8 mouse cellular contexts compared by ENCODE assay signal in genomic region chr16:4214631-4215240, GRCm38 (mm10). TPM values are rescaled to one million over a fixed set of nuclear protein-coding genes. Genes with fewer than 3 reads are reported as not detected.
DNase-seq lines count a peak whose midpoint lies in the region; ATAC-seq and TF ChIP-seq lines count a peak whose summit lies in the region.

No protein-coding gene starts in this region.

- peaks cover 5% of the 10 kb centered on the region for H3K4me1 ChIP-seq in thymus, adult 2 months (replicated peaks; ENCODE audit: control insufficient read depth, insufficient read depth, low read length)
- H3K4me1 ChIP-seq in limb, embryonic 11.5 days (ENCODE audit: control insufficient read depth, insufficient read depth, low read length) = peaks cover 4% of the 10 kb centered on the region; the same call in 1 of the 2 replicates

- H3K27me3 ChIP-seq in thymus, adult 2 months (ENCODE audit: control insufficient read depth, insufficient read depth, low read length) = no peaks in the 10 kb centered on the region
- H3K27me3 ChIP-seq in limb, embryonic 11.5 days (ENCODE audit: control insufficient read depth, insufficient read depth, low read length) = 0 out of 2 replicates have a peak, but pooled peaks cover 2% of the 10 kb centered on the region

- 80% methylated on average over 10 of the region's 10 CpGs for whole genome bisulfite sequencing in thymus, adult 2 months
- 42% methylated on average over 10 of the region's 10 CpGs for WGBS in limb, embryonic 11.5 days

- H3K36me3 ChIP-seq in thymus, adult 2 months (ENCODE audit: control insufficient read depth, insufficient read depth, low read length) = no peaks in the 10 kb centered on the region
- no peaks in the 10 kb centered on the region for H3K36me3 ChIP-seq in limb, embryonic 11.5 days (ENCODE audit: control insufficient read depth, insufficient read depth, low read length)

- no peak overlapping the region for H3K27ac ChIP-seq in thymus, adult 2 months (ENCODE audit: control insufficient read depth, insufficient read depth, low read length)
- no peak overlapping the region for H3K27ac ChIP-seq in limb, embryonic 11.5 days (replicated peaks; ENCODE audit: low read depth, low read length)

- H3K4me3 ChIP-seq in thymus, adult 2 months (ENCODE audit: control insufficient read depth, insufficient read depth, low read length) = peak overlapping the region; percentile 68
- peak overlapping the region; percentile 93 for H3K4me3 ChIP-seq in limb, embryonic 11.5 days (ENCODE audit: low read depth, low read length)

- TF ChIP-seq POLR2A in thymus, adult 2 months (IDR thresholded peaks at IDR 0.05; ENCODE audit: control insufficient read depth, extremely low read depth, insufficient read depth, low read length, poor library complexity) = no peak

- peak; percentile 16 for DNase-seq in gastrocnemius, adult 18-20 months (ENCODE audit: low spot score)
- DNase-seq in gastrocnemius, postnatal 10 days = no peak
- no peak for DNase-seq in thymus, adult 2 months
- no peak for DNase-seq in thymus, postnatal 4 days
- peak; percentile 22 for DNase-seq in limb, embryonic 11.5 days (ENCODE audit: low spot score)
- DNase-seq in skeletal muscle tissue, adult 2 months (ENCODE audit: low read depth, low spot score) = peak; percentile 32
- no peak for DNase-seq in gastrocnemius, postnatal 4 days (ENCODE audit: low spot score in 2 of 2)
- DNase-seq in c-Kit-positive CD71-positive TER-119-positive erythroid progenitor cells, embryonic 14.5 days (ENCODE audit: low spot score) = no peak

- peak overlapping the region; percentile 98 for H3K9ac ChIP-seq in limb, embryonic 11.5 days (ENCODE audit: low read length)

- peak; percentile 14; the same call in 1 of the 2 replicates for ATAC-seq in limb, embryonic 11.5 days (ENCODE audit: insufficient number of reproducible peaks, low FRiP score, low TSS enrichment, low read depth)

- no peak for TF ChIP-seq CTCF in thymus, adult 2 months (IDR thresholded peaks at IDR 0.05; ENCODE audit: borderline replicate concordance, control insufficient read depth, extremely low read depth, insufficient read depth, low read length, poor library complexity)

- H3K9me3 ChIP-seq in limb, embryonic 11.5 days (ENCODE audit: control insufficient read depth, low read length) = no peaks in the 10 kb centered on the region

- peak overlapping the region; percentile 71 for H3K4me2 ChIP-seq in limb, embryonic 11.5 days (ENCODE audit: low read depth, severe bottlenecking)

RNA-seq across cellular contexts. Expression of gene Crebbp, which starts 0.9 kb away (rescaled TPM):
- 10 to 100 TPM; 35.2 to 37.9 TPM for total RNA-seq in gastrocnemius, adult 18-20 months (2021)
- 10 to 100 TPM; 39.3 to 47.6 TPM for total RNA-seq in gastrocnemius, postnatal 10 days (2021)
- polyA plus RNA-seq in thymus, adult 2 months (2012; rRNA removed) = 56.9 and 76.8 TPM in 2 replicates
- 42.4 and 43.5 TPM in 2 replicates for polyA plus RNA-seq in limb, embryonic 11.5 days (2014; fragmentation: Nextera tagmentation; extraction: Ambion mirVana)
- total RNA-seq in gastrocnemius, postnatal 4 days (2021) = 10 to 100 TPM; 59.2 to 64.6 TPM

Comparison
In these comparisons a context has a peak if more than half of its experiments do, and no peak if none do; other contexts are left out.
1. DNase-seq: peak in gastrocnemius, adult 18-20 months (single experiment), limb, embryonic 11.5 days (single experiment) and skeletal muscle tissue, adult 2 months (single experiment); none in gastrocnemius, postnatal 10 days (single experiment), thymus, adult 2 months (single experiment), thymus, postnatal 4 days (single experiment), gastrocnemius, postnatal 4 days (0 of 2) and c-Kit-positive CD71-positive TER-119-positive erythroid progenitor cells, embryonic 14.5 days (single experiment).